Mouse (Mus musculus): Measurements from ENCODE around the gene Nupl1. TPM values are rescaled to one million over a fixed set of nuclear protein-coding genes. Genes with fewer than 3 reads are reported as not detected.
A peak's percentile ranks its signal among the peaks of the same experiment; 100 is the strongest.

The Nupl1 gene
- polyA plus RNA-seq, 1 experiment from 2014 or later = not detected

GRCm38 (mm10) chr14:60273346-60273745 lies 22.1 kb upstream of the Nupl1 start:
- H3K4me2 ChIP-seq (ENCODE audit: low read depth, low read length) = no peak overlapping the region

GRCm38 (mm10) chr14:60269333-60269732 lies 18.1 kb upstream of the Nupl1 start:
- WGBS = 89% methylated on average over 6 of the region's 6 CpGs
- no peaks in the 10 kb centered on the region for H3K9me3 ChIP-seq (replicated peaks; ENCODE audit: control insufficient read depth, low read length)
- ATAC-seq (replicated peaks; ENCODE audit: insufficient number of reproducible peaks, low FRiP score, low TSS enrichment, low read depth) (no peak), DNase-seq (ENCODE audit: low spot score) (no peak)
- no peak overlapping the region for H3K9ac ChIP-seq (replicated peaks; ENCODE audit: low read length)
- H3K27ac ChIP-seq (replicated peaks; ENCODE audit: low read depth, low read length) = no peak overlapping the region
- no peaks in the 10 kb centered on the region for H3K4me1 ChIP-seq (ENCODE audit: control insufficient read depth, insufficient read depth, low read length)
- no peak overlapping the region for H3K4me2 ChIP-seq (ENCODE audit: low read depth, low read length)
- H3K36me3 ChIP-seq (replicated peaks; ENCODE audit: control insufficient read depth, insufficient read depth, low read depth, low read length) = no peaks in the 10 kb centered on the region
- H3K4me3 ChIP-seq (ENCODE audit: low read depth, low read length) = no peak overlapping the region
- no peaks in the 10 kb centered on the region for H3K27me3 ChIP-seq (ENCODE audit: control insufficient read depth, insufficient read depth, low read length)

More at GRCm38 (mm10) chr14:60273346-60273745, 22.1 kb upstream of the Nupl1 start:
- H3K4me3 ChIP-seq (ENCODE audit: low read depth, low read length) = no peak overlapping the region
- no peaks in the 10 kb centered on the region for H3K27me3 ChIP-seq (ENCODE audit: control insufficient read depth, insufficient read depth, low read length)
- H3K9me3 ChIP-seq (replicated peaks; ENCODE audit: control insufficient read depth, low read length) = no peaks in the 10 kb centered on the region
- no peaks in the 10 kb centered on the region for H3K4me1 ChIP-seq (ENCODE audit: control insufficient read depth, insufficient read depth, low read length)
- DNase-seq (ENCODE audit: low spot score) (no peak), ATAC-seq (replicated peaks; ENCODE audit: insufficient number of reproducible peaks, low FRiP score, low TSS enrichment, low read depth) (no peak)
- no peak overlapping the region for H3K9ac ChIP-seq (replicated peaks; ENCODE audit: low read length)
- no peaks in the 10 kb centered on the region for H3K36me3 ChIP-seq (replicated peaks; ENCODE audit: control insufficient read depth, insufficient read depth, low read depth, low read length)
- WGBS = 78% methylated on average over 6 of the region's 6 CpGs
- no peak overlapping the region for H3K27ac ChIP-seq (replicated peaks; ENCODE audit: low read depth, low read length)

GRCm38 (mm10) chr14:60264990-60265876 lies 14.0 kb upstream of the Nupl1 start, which contains the start of gene Mtmr6:
Gene Mtmr6 (plus strand): TSS chr14:60265228.
- Histone ChIP-seq H3K27me3 (ENCODE audit: control insufficient read depth, insufficient read depth, low read length) (no peaks in the 10 kb centered on the region), H3K9ac (replicated peaks; ENCODE audit: low read length) (peak within 1 kb of the TSS; percentile 66), H3K36me3 (replicated peaks; ENCODE audit: control insufficient read depth, insufficient read depth, low read depth, low read length) (no peaks in the 10 kb centered on the region), H3K4me2 (ENCODE audit: low read depth, low read length) (peak within 1 kb of the TSS; percentile 63), H3K9me3 (replicated peaks; ENCODE audit: control insufficient read depth, low read length) (no peaks in the 10 kb centered on the region), H3K4me1 (ENCODE audit: control insufficient read depth, insufficient read depth, low read length) (no peaks in the 10 kb centered on the region), H3K27ac (replicated peaks; ENCODE audit: low read depth, low read length) (no peak within 1 kb of the TSS), H3K4me3 (ENCODE audit: low read depth, low read length) (peak within 1 kb of the TSS; percentile 71)
- 0% methylated on average over 51 of the region's 51 CpGs for WGBS
- peak; percentile 99 for DNase-seq (ENCODE audit: low spot score)
- ATAC-seq (replicated peaks; ENCODE audit: insufficient number of reproducible peaks, low FRiP score, low TSS enrichment, low read depth) = peak; percentile 100

GRCm38 (mm10) chr14:60262316-60262715 lies 11.1 kb upstream of the Nupl1 start:
- ATAC-seq (replicated peaks; ENCODE audit: insufficient number of reproducible peaks, low FRiP score, low TSS enrichment, low read depth) = no peak

GRCm38 (mm10) chr14:60257851-60258250 lies 6.6 kb upstream of the Nupl1 start:
- WGBS = 78% methylated on average over 1 of the region's 1 CpGs
- H3K27ac ChIP-seq (replicated peaks; ENCODE audit: low read depth, low read length) = no peak overlapping the region
- no peaks in the 10 kb centered on the region for H3K27me3 ChIP-seq (ENCODE audit: control insufficient read depth, insufficient read depth, low read length)
- ATAC-seq (replicated peaks; ENCODE audit: insufficient number of reproducible peaks, low FRiP score, low TSS enrichment, low read depth) (no peak), DNase-seq (ENCODE audit: low spot score) (no peak)
- no peaks in the 10 kb centered on the region for H3K9me3 ChIP-seq (replicated peaks; ENCODE audit: control insufficient read depth, low read length)
- no peaks in the 10 kb centered on the region for H3K36me3 ChIP-seq (replicated peaks; ENCODE audit: control insufficient read depth, insufficient read depth, low read depth, low read length)
- no peak overlapping the region for H3K4me2 ChIP-seq (ENCODE audit: low read depth, low read length)
- no peaks in the 10 kb centered on the region for H3K4me1 ChIP-seq (ENCODE audit: control insufficient read depth, insufficient read depth, low read length)
- H3K9ac ChIP-seq (replicated peaks; ENCODE audit: low read length) = no peak overlapping the region
- no peak overlapping the region for H3K4me3 ChIP-seq (ENCODE audit: low read depth, low read length)

More at GRCm38 (mm10) chr14:60262316-60262715, 11.1 kb upstream of the Nupl1 start:
- Histone ChIP-seq H3K27ac (replicated peaks; ENCODE audit: low read depth, low read length) (no peak overlapping the region), H3K9ac (replicated peaks; ENCODE audit: low read length) (no peak overlapping the region), H3K4me2 (ENCODE audit: low read depth, low read length) (no peak overlapping the region), H3K4me3 (ENCODE audit: low read depth, low read length) (no peak overlapping the region), H3K9me3 (replicated peaks; ENCODE audit: control insufficient read depth, low read length) (no peaks in the 10 kb centered on the region), H3K4me1 (ENCODE audit: control insufficient read depth, insufficient read depth, low read length) (no peaks in the 10 kb centered on the region), H3K36me3 (replicated peaks; ENCODE audit: control insufficient read depth, insufficient read depth, low read depth, low read length) (no peaks in the 10 kb centered on the region), H3K27me3 (ENCODE audit: control insufficient read depth, insufficient read depth, low read length) (no peaks in the 10 kb centered on the region)
- WGBS = 82% methylated on average over 7 of the region's 7 CpGs
- no peak for DNase-seq (ENCODE audit: low spot score)

GRCm38 (mm10) chr14:60257101-60257500 lies 5.9 kb upstream of the Nupl1 start:
- Histone ChIP-seq H3K4me3 (ENCODE audit: low read depth, low read length) (no peak overlapping the region), H3K4me1 (ENCODE audit: control insufficient read depth, insufficient read depth, low read length) (no peaks in the 10 kb centered on the region), H3K27ac (replicated peaks; ENCODE audit: low read depth, low read length) (no peak overlapping the region), H3K4me2 (ENCODE audit: low read depth, low read length) (no peak overlapping the region), H3K9ac (replicated peaks; ENCODE audit: low read length) (no peak overlapping the region), H3K27me3 (ENCODE audit: control insufficient read depth, insufficient read depth, low read length) (no peaks in the 10 kb centered on the region), H3K9me3 (replicated peaks; ENCODE audit: control insufficient read depth, low read length) (no peaks in the 10 kb centered on the region), H3K36me3 (replicated peaks; ENCODE audit: control insufficient read depth, insufficient read depth, low read depth, low read length) (no peaks in the 10 kb centered on the region)
- 80% methylated on average over 4 of the region's 4 CpGs for WGBS
- DNase-seq (ENCODE audit: low spot score) (no peak), ATAC-seq (replicated peaks; ENCODE audit: insufficient number of reproducible peaks, low FRiP score, low TSS enrichment, low read depth) (no peak)

- no peaks in the 10 kb centered on the region for H3K4me1 ChIP-seq (ENCODE audit: control insufficient read depth, insufficient read depth, low read length)
- 25% methylated on average over 3 of the region's 3 CpGs for WGBS
- H3K27me3 ChIP-seq (ENCODE audit: control insufficient read depth, insufficient read depth, low read length) = no peaks in the 10 kb centered on the region
- H3K36me3 ChIP-seq (replicated peaks; ENCODE audit: control insufficient read depth, insufficient read depth, low read depth, low read length) = no peaks in the 10 kb centered on the region
- H3K4me3 ChIP-seq (ENCODE audit: low read depth, low read length) = no peak overlapping the region
- DNase-seq (ENCODE audit: low spot score) (peak; percentile 41), ATAC-seq (replicated peaks; ENCODE audit: insufficient number of reproducible peaks, low FRiP score, low TSS enrichment, low read depth) (no peak)
- no peak overlapping the region for H3K4me2 ChIP-seq (ENCODE audit: low read depth, low read length)
- H3K9ac ChIP-seq (replicated peaks; ENCODE audit: low read length) = no peak overlapping the region
- H3K27ac ChIP-seq (replicated peaks; ENCODE audit: low read depth, low read length) = no peak overlapping the region
- H3K9me3 ChIP-seq (replicated peaks; ENCODE audit: control insufficient read depth, low read length) = no peaks in the 10 kb centered on the region
Measured at GRCm38 (mm10) chr14:60256356-60256755, 5.1 kb upstream of the Nupl1 start.

- Histone ChIP-seq H3K4me3 (ENCODE audit: low read depth, low read length) (no peak overlapping the region), H3K27me3 (ENCODE audit: control insufficient read depth, insufficient read depth, low read length) (no peaks in the 10 kb centered on the region), H3K9ac (replicated peaks; ENCODE audit: low read length) (no peak overlapping the region), H3K27ac (replicated peaks; ENCODE audit: low read depth, low read length) (no peak overlapping the region), H3K36me3 (replicated peaks; ENCODE audit: control insufficient read depth, insufficient read depth, low read depth, low read length) (no peaks in the 10 kb centered on the region), H3K4me1 (ENCODE audit: control insufficient read depth, insufficient read depth, low read length) (no peaks in the 10 kb centered on the region), H3K9me3 (replicated peaks; ENCODE audit: control insufficient read depth, low read length) (no peaks in the 10 kb centered on the region), H3K4me2 (ENCODE audit: low read depth, low read length) (no peak overlapping the region)
- ATAC-seq (replicated peaks; ENCODE audit: insufficient number of reproducible peaks, low FRiP score, low TSS enrichment, low read depth) = no peak
- no peak for DNase-seq (ENCODE audit: low spot score)
Measured at GRCm38 (mm10) chr14:60254774-60255173, 3.5 kb upstream of the Nupl1 start.

All from embryonic facial prominence, embryonic 11.5 days (tissue).